Mouse (Mus musculus): ENCODE data around the gene Oser1.

GRCm38 (mm10) chr2:163376082-163376481 is 48.4 kb downstream of the Oser1 start:
- TF ChIP-seq GABPA (IDR thresholded peaks at IDR 0.05; ENCODE audit: low read depth, low read length) = no peak
- TF ChIP-seq E2F4 (IDR thresholded peaks at IDR 0.05; ENCODE audit: borderline replicate concordance, low read depth, low read length) = no peak
- TF ChIP-seq MAX (IDR thresholded peaks at IDR 0.05; ENCODE audit: low read length) = no peak
- no peak for TF ChIP-seq POLR2A (IDR thresholded peaks at IDR 0.05; ENCODE audit: control insufficient read depth in 1 of 2, insufficient read depth in 1 of 2, low read depth in 1 of 2, low read length in 2 of 2, poor library complexity in 1 of 2)
- TF ChIP-seq MYB (IDR thresholded peaks at IDR 0.05; ENCODE audit: low read depth, low read length) = no peak

Measured in MEL (cell line).